ENCODE assay signal across 29 mouse cellular contexts in the genomic region with DNA sequence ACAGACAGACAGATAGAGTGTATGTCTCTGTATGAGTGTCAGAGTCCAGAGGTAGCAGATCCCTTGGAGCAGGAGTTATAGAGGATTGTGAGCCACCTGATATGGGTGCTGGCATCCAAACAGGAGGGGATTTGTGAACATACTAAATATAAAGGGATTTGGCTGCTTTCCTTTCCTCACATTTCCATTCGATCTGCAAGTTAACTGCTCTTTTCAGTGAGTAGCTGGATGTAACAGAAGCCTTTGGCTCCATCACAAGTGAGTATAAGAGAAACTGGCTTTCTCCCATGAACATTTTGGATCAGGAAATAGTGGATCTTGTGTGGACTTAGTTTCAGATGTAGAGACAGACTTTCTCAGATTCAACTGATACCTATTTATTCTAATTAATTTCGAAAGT. TPM values are rescaled to one million over a fixed set of nuclear protein-coding genes. Genes with fewer than 3 reads are reported as not detected.
DNase-seq lines count a peak whose midpoint lies in the region; ATAC-seq and TF ChIP-seq lines count a peak whose summit lies in the region.
"Had no signal": no experiment of that assay in that cellular context is flagged by ENCODE, and none has a peak within 500 bp of the region (broad histone marks: within the 10 kb centered on the region; RNA-seq: fewer than 3 reads in every experiment).

No protein-coding gene starts in this region.

- H3K27me3 ChIP-seq in forebrain, postnatal 0 days (ENCODE audit: insufficient read depth, low read length), result no peaks in the 10 kb centered on the region
- H3K27me3 ChIP-seq in forebrain, embryonic 12.5 days, result no peaks in the 10 kb centered on the region
- no peaks in the 10 kb centered on the region for H3K27me3 ChIP-seq in midbrain, postnatal 0 days (ENCODE audit: insufficient read depth, low read length)
- no peaks in the 10 kb centered on the region for H3K27me3 ChIP-seq in midbrain, embryonic 13.5 days
- H3K27me3 ChIP-seq: embryonic facial prominence, embryonic 13.5 days; forebrain, embryonic 15.5 days; hindbrain, embryonic 15.5 days; intestine, embryonic 15.5 days; limb, embryonic 15.5 days; liver, embryonic 15.5 days; midbrain, embryonic 15.5 days had no signal

- no peaks in the 10 kb centered on the region for H3K36me3 ChIP-seq in forebrain, postnatal 0 days (ENCODE audit: insufficient read depth)
- no peaks in the 10 kb centered on the region for H3K36me3 ChIP-seq in forebrain, embryonic 12.5 days (replicated peaks)
- H3K36me3 ChIP-seq in midbrain, postnatal 0 days (ENCODE audit: insufficient read depth, low read length), result no peaks in the 10 kb centered on the region
- no peaks in the 10 kb centered on the region for H3K36me3 ChIP-seq in midbrain, embryonic 13.5 days
- H3K36me3 ChIP-seq: embryonic facial prominence, embryonic 13.5 days; forebrain, embryonic 15.5 days; hindbrain, embryonic 10.5 days; hindbrain, embryonic 15.5 days; intestine, embryonic 15.5 days; limb, embryonic 15.5 days; liver, embryonic 15.5 days; midbrain, embryonic 15.5 days had no signal

- H3K4me3 ChIP-seq in forebrain, postnatal 0 days (ENCODE audit: low read depth, low read length), result no peak overlapping the region
- H3K4me3 ChIP-seq in forebrain, embryonic 12.5 days (replicated peaks), result no peak overlapping the region
- no peak overlapping the region for H3K4me3 ChIP-seq in midbrain, postnatal 0 days (ENCODE audit: low read depth, low read length)
- H3K4me3 ChIP-seq in midbrain, embryonic 13.5 days (replicated peaks), result no peak overlapping the region
- H3K4me3 ChIP-seq: embryonic facial prominence, embryonic 13.5 days; erythroblast, embryonic 14.5 days; forebrain, embryonic 15.5 days; hindbrain, embryonic 10.5 days; hindbrain, embryonic 15.5 days; intestine, embryonic 15.5 days; limb, embryonic 15.5 days; liver, embryonic 15.5 days; midbrain, embryonic 15.5 days had no signal

- no peaks in the 10 kb centered on the region for H3K4me1 ChIP-seq in forebrain, postnatal 0 days (ENCODE audit: insufficient read depth)
- H3K4me1 ChIP-seq in forebrain, embryonic 12.5 days, result peaks cover 11% of the 10 kb centered on the region
- H3K4me1 ChIP-seq in midbrain, postnatal 0 days (ENCODE audit: insufficient read depth, low read length), result no peaks in the 10 kb centered on the region
- H3K4me1 ChIP-seq in midbrain, embryonic 13.5 days (replicated peaks), result peaks cover 8% of the 10 kb centered on the region
- H3K4me1 ChIP-seq: forebrain, embryonic 15.5 days; limb, embryonic 15.5 days had no signal

- whole genome bisulfite sequencing in forebrain, postnatal 0 days, result 41% methylated on average over 2 of the region's 2 CpGs
- WGBS in forebrain, embryonic 12.5 days, result 93% methylated on average over 2 of the region's 2 CpGs
- WGBS in midbrain, postnatal 0 days, result 69% methylated on average over 2 of the region's 2 CpGs
- 81% methylated on average over 2 of the region's 2 CpGs for WGBS in midbrain, embryonic 13.5 days

- H3K9me3 ChIP-seq in forebrain, postnatal 0 days (ENCODE audit: low read length), result no peaks in the 10 kb centered on the region
- no peaks in the 10 kb centered on the region for H3K9me3 ChIP-seq in forebrain, embryonic 12.5 days
- no peaks in the 10 kb centered on the region for H3K9me3 ChIP-seq in midbrain, postnatal 0 days (ENCODE audit: low read length)
- H3K9me3 ChIP-seq in midbrain, embryonic 13.5 days, result no peaks in the 10 kb centered on the region
- H3K9me3 ChIP-seq: embryonic facial prominence, embryonic 13.5 days; forebrain, embryonic 15.5 days; hindbrain, embryonic 10.5 days; hindbrain, embryonic 15.5 days; intestine, embryonic 15.5 days; limb, embryonic 15.5 days; liver, embryonic 15.5 days; midbrain, embryonic 15.5 days had no signal

- peak; percentile 34; the same call in 1 of the 2 replicates for ATAC-seq in forebrain, postnatal 0 days
- no peak for ATAC-seq in forebrain, embryonic 12.5 days (ENCODE audit: low FRiP score)
- ATAC-seq in midbrain, postnatal 0 days (ENCODE audit: low FRiP score), result no peak
- no peak for ATAC-seq in midbrain, embryonic 13.5 days
- ATAC-seq: forebrain, embryonic 15.5 days; intestine, embryonic 15.5 days; midbrain, embryonic 15.5 days had no signal

- H3K9ac ChIP-seq in forebrain, postnatal 0 days, result no peak overlapping the region
- H3K9ac ChIP-seq in forebrain, embryonic 12.5 days, result no peak overlapping the region
- no peak overlapping the region for H3K9ac ChIP-seq in midbrain, postnatal 0 days (replicated peaks; ENCODE audit: low read length, poor library complexity, severe bottlenecking)
- no peak overlapping the region for H3K9ac ChIP-seq in midbrain, embryonic 13.5 days (replicated peaks)
- H3K9ac ChIP-seq: embryonic facial prominence, embryonic 13.5 days; forebrain, embryonic 15.5 days; hindbrain, embryonic 15.5 days; intestine, embryonic 15.5 days; limb, embryonic 15.5 days; liver, embryonic 15.5 days; lung, embryonic 14.5 days; midbrain, embryonic 15.5 days had no signal

- H3K27ac ChIP-seq in forebrain, postnatal 0 days (ENCODE audit: low read depth, low read length), result no peak overlapping the region
- no peak overlapping the region for H3K27ac ChIP-seq in forebrain, embryonic 12.5 days
- no peak overlapping the region for H3K27ac ChIP-seq in midbrain, postnatal 0 days (ENCODE audit: low read depth, low read length)
- no peak overlapping the region for H3K27ac ChIP-seq in midbrain, embryonic 13.5 days
- H3K27ac ChIP-seq: embryonic facial prominence, embryonic 13.5 days; forebrain, embryonic 15.5 days; hindbrain, embryonic 10.5 days; hindbrain, embryonic 15.5 days; intestine, embryonic 15.5 days; limb, embryonic 15.5 days; liver, embryonic 15.5 days; midbrain, embryonic 15.5 days had no signal

- peak; percentile 70 for DNase-seq in forebrain, postnatal 0 days
- DNase-seq in layer of hippocampus, adult 11-12 months (ENCODE audit: low spot score), result peak; percentile 19
- DNase-seq in layer of hippocampus, postnatal 25 days (ENCODE audit: extremely low spot score in 1 of 2, low spot score in 1 of 2), result no peak
- DNase-seq in midbrain, postnatal 0 days (ENCODE audit: low spot score), result peak; percentile 14
- no peak for DNase-seq in adrenal gland, postnatal 10 days
- DNase-seq: adrenal gland, postnatal 36 days; cerebellum, adult 11 months; cerebellum, adult 9-11 months; embryo, embryonic 11 days; heart, postnatal 14 days; kidney, adult 2 months; kidney, postnatal 36 days; lung, embryonic 14.5 days; lung, postnatal 14 days; right cerebral cortex, postnatal 25 days; spleen, adult 18-20 months; thymus, adult 2 months; thymus, postnatal 36 days had no signal

- no peak for TF ChIP-seq CTCF in forebrain, postnatal 0 days (IDR thresholded peaks at IDR 0.05; ENCODE audit: low read depth)
- TF ChIP-seq CTCF in midbrain, postnatal 0 days (IDR thresholded peaks at IDR 0.05), result no peak

- no peak overlapping the region for H3K4me2 ChIP-seq in forebrain, postnatal 0 days (ENCODE audit: low read depth)
- no peak overlapping the region for H3K4me2 ChIP-seq in forebrain, embryonic 12.5 days
- H3K4me2 ChIP-seq in midbrain, postnatal 0 days (ENCODE audit: low read depth, low read length, poor library complexity, severe bottlenecking), result no peak overlapping the region
- no peak overlapping the region for H3K4me2 ChIP-seq in midbrain, embryonic 13.5 days (replicated peaks)
- H3K4me2 ChIP-seq: embryonic facial prominence, embryonic 13.5 days; forebrain, embryonic 15.5 days; hindbrain, embryonic 15.5 days; intestine, embryonic 15.5 days; limb, embryonic 15.5 days; lung, embryonic 14.5 days; midbrain, embryonic 15.5 days had no signal

RNA-seq across cellular contexts. Expression of a gene that starts 44.0 kb away (rescaled TPM):
- total RNA-seq in forebrain, postnatal 0 days (2014; rRNA removed), result 14.5 and 22.6 TPM in 2 replicates
- polyA plus RNA-seq in forebrain, postnatal 0 days (2015; fragmentation: Nextera tagmentation; extraction: Ambion mirVana), result 15.6 and 24.9 TPM in 2 replicates
- polyA plus RNA-seq in forebrain, embryonic 12.5 days (2016; fragmentation: Nextera tagmentation; extraction: Ambion mirVana), result 55.3 and 57.2 TPM in 2 replicates
- total RNA-seq in layer of hippocampus, postnatal 25 days (2021), result 10 to 100 TPM; 12.8 to 13.9 TPM
- 27.9 and 38.9 TPM in 2 replicates for total RNA-seq in midbrain, postnatal 0 days (2014; rRNA removed)
- 27.9 and 33.5 TPM in 2 replicates for polyA plus RNA-seq in midbrain, postnatal 0 days (2015; fragmentation: Nextera tagmentation; extraction: Ambion mirVana)
- 58.4 and 62.6 TPM in 2 replicates for polyA plus RNA-seq in midbrain, embryonic 13.5 days (2015; fragmentation: Nextera tagmentation; extraction: Ambion mirVana)
- 10 to 100 TPM; 14.7 to 19.0 TPM for total RNA-seq in adrenal gland, postnatal 10 days (2021)

Comparison
In these comparisons a context has a peak if more than half of its experiments do, and no peak if none do; other contexts are left out.
1. DNase-seq: peak in forebrain, postnatal 0 days (single experiment), layer of hippocampus, adult 11-12 months (single experiment) and midbrain, postnatal 0 days (single experiment); none in layer of hippocampus, postnatal 25 days (0 of 2) and adrenal gland, postnatal 10 days (single experiment).